Mouse (Mus musculus): ENCODE data around the gene Rpl36al.

Rpl36al gene

DNA sequence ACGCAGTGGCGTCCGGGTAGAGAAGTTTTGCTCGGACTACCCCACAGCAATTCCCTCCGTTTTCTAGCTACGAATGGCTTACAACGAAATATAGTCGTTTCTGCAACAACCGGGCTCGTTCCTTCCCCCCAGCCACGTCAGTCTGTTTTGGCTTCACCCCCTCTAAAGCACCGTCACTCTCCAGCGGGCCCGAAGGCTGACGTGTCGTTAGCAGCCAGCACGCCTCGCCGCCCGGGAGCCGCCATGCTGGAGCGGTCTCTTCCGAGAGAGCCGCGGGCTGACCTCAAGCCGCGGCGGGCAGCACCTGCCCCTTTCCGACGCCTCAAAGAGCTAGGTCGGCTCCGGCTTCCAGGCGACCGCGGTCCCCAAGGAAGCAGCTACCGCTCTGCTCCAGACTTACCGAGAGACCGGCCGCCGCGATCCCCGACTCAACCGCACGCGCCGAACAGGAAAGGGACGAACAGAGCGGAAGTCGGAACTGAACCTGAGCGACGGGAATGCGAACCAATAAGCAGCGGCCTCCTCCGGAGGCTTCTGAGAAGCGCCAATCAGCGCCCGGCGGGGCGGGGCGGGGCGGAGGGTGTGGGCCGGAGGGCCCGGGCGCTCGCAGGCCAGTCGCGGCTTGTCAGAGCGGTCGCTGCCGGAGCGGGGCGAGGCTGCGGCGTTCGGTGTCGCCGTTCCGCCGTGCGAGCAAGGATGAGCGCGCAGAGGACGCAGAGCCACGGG lies at the start of gene Rpl36al, which contains the start of gene Mgat2:
Rpl36al (minus strand) TSS at position 501 of the 726 bp plus-strand sequence.
Mgat2 (plus strand) TSS at position 575 of the 726 bp plus-strand sequence.
- DNase-seq = peak; percentile 99

DNA sequence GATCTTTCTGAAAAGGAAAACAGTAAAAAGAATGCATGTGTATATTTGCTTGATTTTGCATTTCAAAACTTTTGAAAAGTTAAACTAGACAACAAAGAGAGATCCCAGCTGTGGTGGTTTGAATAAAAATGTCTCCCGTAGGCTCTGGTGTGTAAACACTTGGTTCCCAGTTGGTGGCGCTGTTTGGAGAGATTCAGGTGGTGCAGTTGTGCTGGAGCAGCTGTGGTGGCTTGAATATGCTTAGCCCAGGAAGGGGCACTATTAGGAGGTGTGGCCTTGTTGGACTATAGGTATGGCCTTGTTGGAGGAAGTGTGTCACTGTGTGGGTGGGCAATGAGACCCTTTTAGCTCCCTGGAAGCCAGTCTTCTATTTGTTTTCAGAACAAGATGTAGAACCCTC lies 45.4 kb upstream of the Rpl36al start:
- DNase-seq = peak; percentile 41

DNA sequence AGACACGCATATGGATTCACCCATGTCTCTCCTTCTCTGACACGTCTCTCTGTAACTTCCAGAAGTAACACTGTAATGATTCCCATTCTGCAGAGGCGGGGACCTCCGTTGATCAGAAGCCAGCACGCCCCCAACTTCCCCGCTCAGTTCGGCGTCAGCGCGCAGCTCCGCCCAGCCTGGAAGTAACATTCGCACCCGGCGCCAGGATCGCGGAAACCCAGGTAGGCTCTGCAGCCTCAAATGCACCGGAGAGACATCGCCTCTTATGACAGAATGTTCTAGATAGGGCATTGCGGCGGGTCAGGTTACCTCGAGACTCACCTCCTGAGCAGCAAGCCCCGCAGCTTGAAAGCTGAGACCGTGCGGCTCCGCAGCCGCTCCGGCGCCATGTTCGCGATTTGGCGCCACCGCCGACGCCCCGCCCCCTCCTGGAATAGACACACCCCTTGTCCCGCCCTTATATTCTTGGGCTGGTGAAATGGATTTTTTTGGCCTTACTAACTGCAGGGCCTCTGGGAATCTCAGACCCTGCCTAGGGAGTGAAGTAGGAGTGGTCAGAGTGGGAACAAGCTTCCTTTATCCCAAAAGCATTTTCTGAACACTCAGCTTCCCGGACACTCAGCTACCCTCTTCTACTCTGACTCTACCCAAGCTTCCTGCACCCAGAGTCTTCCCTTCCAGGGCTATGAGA lies 44.0 kb upstream of the Rpl36al start, which contains the start of gene Pole2:
Pole2 (minus strand) TSS at position 420 of the 691 bp plus-strand sequence.
- DNase-seq = peak; percentile 88

DNA sequence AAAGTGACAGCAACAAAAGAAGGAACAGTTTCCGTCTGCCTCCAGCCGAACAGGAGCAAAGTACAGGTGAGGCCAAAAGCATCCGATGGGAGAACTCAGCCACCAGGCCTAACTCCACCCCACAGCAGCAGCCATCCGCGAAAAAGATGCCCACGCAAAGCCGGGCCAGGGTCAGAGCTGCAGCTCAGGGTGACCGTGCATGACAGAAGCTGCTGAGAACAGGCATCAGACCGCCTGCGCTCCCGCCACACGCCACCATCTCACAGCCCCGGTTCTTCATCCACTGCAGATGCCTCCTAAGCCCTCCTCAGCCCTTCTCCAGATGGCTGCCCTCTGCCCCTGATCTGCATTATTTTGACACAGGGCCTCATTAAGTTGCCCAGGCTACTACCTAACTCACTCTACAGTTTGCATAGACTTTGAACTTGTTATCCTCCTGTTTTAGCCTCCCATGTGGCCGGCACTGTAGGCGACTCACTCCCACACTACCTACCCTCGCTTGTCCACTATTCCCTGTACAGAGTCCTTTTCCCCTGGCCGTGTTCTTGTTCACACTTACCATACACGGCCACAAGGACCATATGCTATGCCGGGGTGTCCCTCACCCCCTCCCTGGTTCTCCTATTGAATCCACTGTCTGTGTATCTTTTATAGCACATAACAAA lies 36.9 kb upstream of the Rpl36al start:
- DNase-seq = no peak

DNA sequence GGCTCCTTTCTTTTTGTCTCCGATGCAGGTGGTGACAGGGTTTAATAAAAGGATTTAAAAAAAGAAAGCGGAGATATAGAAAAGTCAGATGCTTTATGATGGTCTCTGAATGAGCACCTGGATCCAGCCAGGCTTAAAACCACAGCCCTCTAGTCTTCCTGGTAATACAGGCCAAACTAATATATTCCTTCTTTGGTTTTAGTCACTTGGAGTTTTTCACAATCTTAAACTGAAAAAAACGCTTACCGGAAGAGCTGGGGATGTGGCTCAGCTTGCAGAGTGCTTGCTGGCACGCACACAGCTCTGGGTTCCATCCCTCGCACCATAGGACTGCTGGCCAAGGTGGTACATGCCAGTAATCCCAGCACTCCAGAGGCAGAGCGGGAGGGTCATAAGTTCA lies 32.7 kb upstream of the Rpl36al start:
- DNase-seq = no peak

DNA sequence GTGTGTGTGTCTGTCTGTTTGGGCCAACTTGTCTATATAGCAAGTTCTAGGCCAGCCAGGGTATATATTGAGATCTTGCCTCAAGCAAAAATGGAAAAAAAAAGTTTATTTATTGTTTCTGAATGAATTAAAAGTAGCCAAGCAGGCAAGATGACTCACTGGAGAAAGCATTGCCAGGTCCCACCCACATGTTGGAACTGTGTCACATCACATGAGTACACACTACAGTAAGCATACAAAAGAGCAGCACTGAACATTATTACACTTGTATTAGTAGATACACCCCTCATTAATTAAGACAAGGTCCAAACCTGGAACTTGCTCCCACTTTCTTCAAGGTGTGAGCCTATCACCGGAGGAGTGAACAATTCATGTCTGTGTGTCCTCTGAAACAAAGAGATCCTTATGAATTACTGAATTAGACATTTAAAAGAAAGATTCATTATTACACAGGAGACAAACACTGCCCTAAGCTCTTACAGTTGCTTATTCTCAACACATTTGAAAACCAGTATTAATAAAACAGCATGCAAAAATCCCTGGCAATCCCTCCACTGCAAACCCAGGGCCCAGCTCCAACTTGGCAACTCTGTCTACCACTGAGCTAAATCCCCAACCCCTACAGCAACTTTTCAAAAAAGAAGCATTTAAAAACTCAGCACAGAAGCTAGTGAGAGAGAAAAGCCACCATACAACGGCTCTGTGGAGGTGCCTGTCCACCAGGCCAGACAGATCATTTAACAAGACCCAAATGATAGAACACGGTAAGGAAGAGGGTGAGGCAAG lies 31.3 kb upstream of the Rpl36al start:
- no peak for DNase-seq

DNA sequence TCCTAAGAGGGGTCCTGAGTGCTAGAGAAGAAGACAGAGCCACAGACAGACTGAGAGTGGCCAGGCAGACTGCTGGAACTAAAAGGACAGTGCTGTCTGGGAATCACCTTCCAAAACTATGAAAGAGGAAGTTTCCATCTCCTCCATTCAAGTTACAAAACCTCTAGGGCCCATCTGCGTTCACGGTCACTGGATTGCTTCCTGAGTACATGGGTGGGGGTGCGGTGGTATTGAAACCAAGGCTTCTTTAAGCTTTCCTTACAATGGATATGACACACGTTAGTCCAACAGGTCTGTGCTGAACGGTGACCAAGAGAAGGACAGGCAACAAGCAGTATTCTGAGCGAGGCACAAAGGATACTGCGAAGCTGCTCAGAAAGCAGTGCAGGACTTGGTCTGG lies 30.5 kb upstream of the Rpl36al start:
- DNase-seq = no peak

DNA sequence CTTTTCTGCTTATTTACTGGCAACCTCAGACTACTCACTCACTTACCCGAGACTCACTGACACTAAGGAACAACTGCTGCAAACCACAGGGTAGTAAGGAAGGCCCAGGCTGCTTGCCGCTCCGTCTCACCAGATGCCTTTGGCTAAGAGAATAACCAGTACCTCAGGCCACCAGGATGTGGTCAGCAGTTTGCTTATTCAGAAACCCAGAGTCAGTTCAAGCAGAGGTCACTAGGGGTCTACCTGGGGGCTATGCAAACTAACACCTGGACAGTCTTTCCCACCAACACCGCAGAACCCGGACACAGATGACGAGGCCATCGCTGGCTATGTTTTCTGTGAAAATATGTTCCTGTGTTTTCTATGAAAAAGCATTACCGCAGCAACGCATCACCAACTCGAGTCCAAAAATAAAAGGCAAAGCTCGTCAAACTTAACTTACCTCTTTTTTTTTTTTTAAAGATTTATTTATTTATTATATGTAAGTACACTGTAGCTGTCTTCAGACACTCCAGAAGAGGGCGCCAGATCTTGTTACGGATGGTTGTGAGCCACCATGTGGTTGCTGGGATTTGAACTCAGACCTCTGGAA lies 29.4 kb upstream of the Rpl36al start:
- no peak for DNase-seq

DNA sequence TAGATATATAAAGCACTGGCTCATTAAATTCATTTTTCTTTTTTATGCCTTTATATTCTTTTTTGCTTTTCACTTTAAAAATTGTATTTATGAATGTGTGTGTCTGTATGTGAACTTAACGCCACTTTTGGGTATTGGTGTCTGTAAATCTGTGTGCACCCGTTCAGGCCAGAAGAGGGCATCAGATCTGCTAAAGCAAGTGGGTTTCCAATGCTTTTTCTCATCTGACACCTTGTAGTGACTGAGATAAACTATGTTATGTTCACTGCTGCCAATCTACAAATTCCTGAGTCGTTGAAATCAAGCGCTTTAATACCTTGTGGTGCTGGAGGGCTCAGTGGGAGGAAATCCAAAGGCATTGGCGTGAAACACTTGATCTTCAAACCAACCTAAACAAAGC lies 27.2 kb upstream of the Rpl36al start:
- DNase-seq = peak; percentile 29

DNA sequence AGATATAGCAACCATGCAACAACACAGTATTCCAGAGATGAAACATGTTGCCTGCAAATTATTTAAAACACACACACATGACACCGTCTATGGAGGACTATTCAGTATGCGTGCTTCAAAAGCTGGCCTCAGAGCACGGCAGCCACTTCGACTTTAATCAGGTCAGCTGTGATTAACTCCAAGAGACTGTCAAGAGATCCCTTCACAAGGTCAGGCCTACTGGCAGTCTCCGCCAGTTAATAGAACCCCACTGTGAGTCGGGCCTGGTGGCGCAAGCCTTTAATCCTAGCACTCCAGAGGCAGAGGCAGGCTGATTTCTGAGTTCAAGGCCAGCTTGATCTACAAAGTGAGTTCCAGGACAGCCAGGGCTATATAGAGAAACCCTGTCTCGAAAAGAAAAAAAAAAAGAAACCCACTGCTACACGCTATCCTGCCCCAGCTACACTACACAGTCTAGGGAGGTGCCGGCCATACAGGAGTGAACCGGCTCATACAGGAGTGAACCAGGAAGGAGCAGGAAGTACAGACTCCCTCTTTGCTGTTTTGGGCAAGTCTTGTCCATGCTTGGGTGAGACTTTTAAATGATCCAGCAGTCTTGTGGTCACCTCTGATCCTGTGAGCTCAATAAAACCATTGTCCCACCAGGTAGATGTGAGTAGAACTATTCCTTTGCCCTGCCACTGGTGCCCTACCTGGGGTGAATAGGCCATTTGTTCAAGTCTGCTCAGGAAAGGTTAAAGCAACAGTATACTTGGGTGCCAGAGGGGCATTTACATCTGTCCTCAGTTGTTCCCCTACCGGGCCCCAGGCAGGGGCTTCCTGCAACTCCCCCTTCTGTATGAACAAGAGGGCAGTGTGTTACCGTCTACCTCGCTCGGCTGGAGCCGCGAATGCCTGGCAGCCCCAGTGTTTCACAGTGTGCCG lies 26.4 kb upstream of the Rpl36al start:
- no peak for DNase-seq

DNA sequence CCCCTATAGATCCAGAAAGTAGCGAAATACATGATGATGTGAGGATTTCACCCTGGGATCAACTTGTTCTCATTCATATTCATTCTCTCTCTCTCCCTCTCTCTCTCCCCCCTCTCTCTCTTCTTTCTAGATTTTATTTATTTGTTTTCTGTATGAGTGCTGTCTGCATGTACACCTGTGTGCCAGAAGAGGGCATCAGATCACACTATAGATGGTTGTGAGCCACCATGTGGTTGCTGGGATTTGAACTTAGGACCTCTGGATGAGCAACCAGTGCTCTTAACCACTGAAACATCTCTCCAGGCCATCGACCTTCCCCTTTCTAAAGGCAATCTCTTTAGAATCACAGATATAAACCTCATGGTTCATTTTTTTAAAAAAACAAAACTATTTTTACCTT lies 24.6 kb upstream of the Rpl36al start:
- DNase-seq = no peak

DNA sequence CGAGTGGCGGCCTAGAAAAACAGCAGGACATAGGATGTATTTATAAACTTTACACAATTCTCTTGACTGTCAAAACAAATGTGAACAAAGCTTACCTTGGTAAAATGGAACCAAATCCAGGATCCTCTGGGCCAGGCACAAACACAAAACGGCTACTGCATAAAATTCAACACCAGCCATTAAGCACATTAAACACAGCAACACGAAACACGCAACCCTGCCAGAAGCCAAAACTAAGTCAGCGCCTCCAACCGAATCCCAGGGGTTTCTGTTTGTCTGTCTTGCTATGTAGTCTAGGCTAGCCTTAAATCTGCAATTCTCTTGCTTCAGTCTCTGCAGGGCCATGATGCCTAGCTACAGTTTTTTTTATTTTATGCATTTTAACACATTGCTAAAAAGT lies 24.0 kb upstream of the Rpl36al start:
- DNase-seq = no peak

DNA sequence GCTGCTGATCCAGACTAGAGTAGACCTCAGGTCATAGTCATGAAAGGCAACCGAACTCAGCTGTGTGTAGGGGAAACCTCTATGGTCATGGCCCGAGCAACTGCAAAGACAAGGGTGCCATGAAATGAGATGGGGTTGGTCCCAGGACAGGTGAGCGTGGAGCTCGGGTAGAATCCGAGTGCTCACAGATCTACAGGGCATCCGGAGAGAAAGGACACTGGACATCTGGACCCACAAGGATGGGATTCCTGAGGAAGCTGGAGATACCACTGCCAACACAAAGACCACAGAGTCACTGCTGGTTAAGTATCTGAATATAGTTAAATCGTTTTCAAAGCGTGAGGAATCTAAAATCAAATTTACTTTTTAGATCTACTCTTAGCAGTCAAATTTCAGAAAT lies 23.5 kb upstream of the Rpl36al start:
- no peak for DNase-seq

DNA sequence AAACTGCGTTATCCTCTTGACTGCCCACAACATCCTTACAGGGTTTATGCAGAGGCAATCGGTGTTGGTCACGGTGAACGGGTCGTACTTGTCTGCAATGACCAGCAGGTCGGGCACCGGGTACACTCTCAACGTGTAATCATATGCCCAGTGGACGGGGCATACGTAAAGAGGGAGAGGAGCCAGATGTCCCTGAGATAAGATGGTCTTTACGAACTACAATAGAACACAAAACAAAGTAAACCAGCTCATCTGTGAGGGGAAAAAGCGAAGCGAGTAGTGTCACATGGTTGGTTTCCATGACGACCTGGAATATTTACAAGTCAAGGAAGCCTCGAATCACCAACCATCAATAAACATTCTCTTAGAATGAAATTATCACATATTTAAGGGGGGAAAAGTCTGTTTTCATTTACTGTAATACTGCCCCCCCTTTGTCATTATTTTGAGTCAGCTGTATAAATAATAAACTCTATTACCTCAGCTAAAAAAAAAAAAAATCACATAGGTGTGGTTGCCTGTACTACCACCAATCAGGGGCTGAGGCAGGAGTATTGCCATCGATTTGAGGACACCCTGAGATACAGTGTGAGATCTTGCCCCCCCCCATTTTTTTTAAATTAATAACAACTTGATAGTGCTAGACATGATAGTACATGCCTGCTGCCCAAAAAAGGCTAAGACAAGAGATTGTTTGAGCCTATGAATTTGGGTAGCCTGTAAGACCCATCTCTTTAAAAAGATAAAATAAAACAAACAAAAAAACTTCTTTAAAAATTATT lies 20.4 kb upstream of the Rpl36al start, which contains the start of gene Gm49384:
Gm49384 (minus strand) TSS at position 216 of the 782 bp plus-strand sequence.
- no peak for DNase-seq

DNA sequence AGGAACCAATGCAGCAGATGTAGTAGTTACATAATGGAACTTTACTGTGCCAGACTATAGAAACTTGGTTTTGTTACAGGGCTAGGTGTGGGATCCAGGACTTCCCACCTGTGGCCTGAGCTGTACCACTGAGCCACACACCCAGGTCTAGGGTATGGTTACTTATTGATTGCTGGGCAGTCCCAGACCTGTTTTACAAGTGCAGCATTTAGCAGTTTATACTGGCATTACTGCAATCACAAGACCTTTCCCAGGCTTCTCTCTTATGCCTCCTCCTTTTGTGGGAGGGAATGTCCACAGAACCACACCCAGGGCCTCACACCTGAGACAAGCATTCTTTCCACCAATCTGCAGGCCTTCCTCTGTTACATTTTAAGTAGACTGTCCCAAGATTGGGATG lies 15.1 kb upstream of the Rpl36al start:
- no peak for DNase-seq

DNA sequence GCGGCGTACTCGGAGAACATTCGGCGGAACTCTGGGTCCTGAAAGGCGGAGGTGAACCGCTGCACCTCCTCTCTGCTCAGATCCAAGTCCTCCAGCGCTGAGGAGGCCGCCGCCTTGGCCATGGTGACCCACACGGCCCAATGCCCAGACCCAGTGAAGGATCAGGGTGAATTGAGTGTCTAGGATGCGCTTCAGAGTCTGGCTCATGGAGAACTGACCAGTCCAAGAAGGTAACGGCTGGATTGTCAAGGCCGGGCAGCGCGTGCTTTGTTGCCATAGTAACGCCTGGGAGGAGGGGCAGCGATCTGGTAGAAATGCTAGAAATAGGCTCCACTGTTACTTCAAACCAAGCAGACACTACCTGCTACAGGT lies 14.3 kb upstream of the Rpl36al start, which contains the start of gene Dnaaf2:
Dnaaf2 (minus strand) TSS at position 266 of the 372 bp plus-strand sequence.
- DNase-seq = peak; percentile 59

DNA sequence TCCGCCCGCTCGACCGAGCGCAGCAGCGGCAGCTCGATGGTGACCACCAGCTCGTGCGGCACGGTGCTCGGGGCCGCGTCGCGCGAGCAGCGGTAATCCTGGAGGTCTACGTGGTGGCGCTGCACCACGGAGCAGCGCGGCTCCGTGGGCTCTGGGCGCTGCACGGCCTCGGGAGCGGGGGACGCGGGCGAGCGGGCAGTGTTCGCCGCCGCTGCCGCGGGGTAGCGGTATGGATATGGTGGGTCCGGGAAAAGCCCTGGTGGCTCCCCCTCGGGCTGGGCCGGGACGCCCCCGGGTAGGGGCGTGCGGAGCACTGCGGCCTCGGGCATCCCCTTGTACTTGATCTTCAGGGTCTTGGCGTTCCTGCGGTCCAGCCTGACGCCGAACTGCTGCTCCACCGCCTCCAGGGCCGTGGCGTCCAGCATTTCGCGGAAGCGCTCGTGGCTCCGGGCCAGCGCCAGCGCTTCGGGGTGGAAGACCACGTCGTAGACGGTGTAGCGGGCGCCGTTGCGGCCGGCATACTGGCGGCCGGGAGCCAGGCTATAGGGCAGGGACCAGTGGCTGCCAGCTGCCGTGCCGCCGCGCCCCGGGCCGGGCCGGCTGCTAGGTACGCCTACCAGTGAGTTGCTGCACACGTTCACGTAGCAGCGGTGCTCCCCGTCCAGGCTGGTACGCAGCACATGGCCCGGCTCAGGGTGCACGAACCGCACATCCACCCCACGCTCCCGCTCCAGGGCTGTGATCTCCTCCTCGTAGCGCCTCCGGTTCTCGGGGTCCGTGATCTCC lies 13.7 kb upstream of the Rpl36al start:
- DNase-seq = peak; percentile 54

DNA sequence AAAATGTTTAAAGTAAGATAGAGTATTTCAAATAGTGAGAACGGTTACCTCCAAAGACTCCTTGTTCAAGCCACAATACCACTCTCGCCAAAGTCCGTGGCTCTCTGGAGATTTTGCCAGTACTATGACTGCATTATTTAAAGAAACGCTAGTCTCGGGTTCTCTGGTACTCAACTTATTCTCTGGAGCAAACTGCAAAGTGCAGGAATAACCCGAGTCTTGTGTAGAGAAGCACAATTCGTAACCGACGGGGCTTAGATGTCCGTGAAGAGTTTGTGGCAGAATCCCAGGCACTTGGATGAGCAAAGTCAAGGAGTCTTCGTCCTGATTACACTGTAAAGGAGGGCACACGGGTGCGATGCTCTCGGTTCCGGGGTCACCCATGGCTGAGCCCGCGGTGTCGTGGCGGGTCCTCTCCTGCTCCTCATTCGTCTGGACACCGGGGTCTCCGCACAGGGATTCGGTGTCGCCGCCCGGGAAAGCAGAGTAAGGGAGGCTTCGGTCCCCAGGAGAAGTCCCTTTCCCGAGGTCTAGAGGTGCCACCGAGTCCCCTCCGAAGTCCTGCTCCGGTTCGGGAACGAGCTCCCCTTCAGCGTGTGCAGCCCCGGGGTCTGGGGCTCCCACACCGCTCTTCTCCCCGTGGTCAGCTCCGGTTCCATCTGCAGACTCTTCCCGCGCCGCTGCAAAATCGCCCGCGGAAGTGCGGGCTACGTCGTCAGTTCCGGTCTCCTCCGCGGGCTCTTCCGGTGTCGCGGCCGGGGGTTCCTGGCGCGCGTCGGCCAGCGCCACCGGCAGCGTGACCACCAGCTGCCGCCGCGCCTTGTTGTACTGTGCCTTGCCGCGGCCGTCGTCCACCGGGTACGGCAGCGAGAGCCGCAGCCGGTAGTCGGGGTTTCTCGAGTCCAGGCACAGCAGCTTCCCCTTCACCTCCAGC lies 12.8 kb upstream of the Rpl36al start, which contains the start of gene Gm49383:
Gm49383 (minus strand) TSS at position 661 of the 934 bp plus-strand sequence.
- peak; percentile 67 for DNase-seq

Measured in thymus, postnatal 14 days (tissue).